Mouse (Mus musculus) myocyte (in vitro differentiated cells): ENCODE data around the gene Fktn.

Experiments used
- CEBPB ChIP-seq: IDR thresholded peaks from 2 replicates; pipeline ENCODE4 v1.6.1; 2011; ENCODE audit warnings: mild to moderate bottlenecking, moderate library complexity; ENCODE audit not compliant: poor library complexity, insufficient read depth, severe bottlenecking
- E2F4 ChIP-seq: IDR thresholded peaks from one replicate; pipeline ENCODE4 v1.6.1; 2011; ENCODE audit warnings: mild to moderate bottlenecking, control low read depth, moderate library complexity; ENCODE audit not compliant: insufficient read depth
- MAX ChIP-seq: IDR thresholded peaks from one replicate; pipeline ENCODE4 v1.6.1; 2011; ENCODE audit warnings: low read depth, mild to moderate bottlenecking, control low read depth
- MYOD1 ChIP-seq, 3 experiments: IDR thresholded peaks; one replicate each; pipeline ENCODE4 v1.6.1; 2011; ENCODE audit warnings: control low read depth in 2 of 3, low read depth in 2 of 3, mild to moderate bottlenecking in 2 of 3, moderate library complexity in 1 of 3; ENCODE audit not compliant: insufficient read length in 2 of 3, control insufficient read depth in 1 of 3
- MYOG ChIP-seq, 3 experiments: IDR thresholded peaks; one replicate each; pipeline ENCODE4 v1.6.1; 2011; ENCODE audit warnings: control low read depth in 2 of 3, low read depth in 2 of 3, mild to moderate bottlenecking in 2 of 3; ENCODE audit not compliant: insufficient read length in 2 of 3, control insufficient read depth in 1 of 3, insufficient read depth in 1 of 3
- POLR2A ChIP-seq: IDR thresholded peaks from one replicate; pipeline ENCODE4 v1.6.1; 2011; ENCODE audit warnings: low read depth, mild to moderate bottlenecking, control low read depth, moderate library complexity; ENCODE audit not compliant: insufficient read length
- POLR2AphosphoS2 ChIP-seq: IDR thresholded peaks from one replicate; pipeline ENCODE4 v1.6.1; 2011; ENCODE audit warnings: low read depth, control low read depth; ENCODE audit not compliant: insufficient read length
- REST ChIP-seq: IDR thresholded peaks from one replicate; pipeline ENCODE4 v1.6.1; 2011; ENCODE audit warnings: mild to moderate bottlenecking, control low read depth, moderate library complexity; ENCODE audit not compliant: insufficient read depth, insufficient read length
- TCF12 ChIP-seq: IDR thresholded peaks from one replicate; pipeline ENCODE4 v1.6.1; 2011; ENCODE audit warnings: mild to moderate bottlenecking, control low read depth; ENCODE audit not compliant: poor library complexity, insufficient read depth, severe bottlenecking
- TCF3 ChIP-seq: IDR thresholded peaks from one replicate; pipeline ENCODE4 v1.6.1; 2011; ENCODE audit warnings: low read depth, control low read depth; ENCODE audit not compliant: insufficient read length
- USF1 ChIP-seq: IDR thresholded peaks from one replicate; pipeline ENCODE4 v1.6.1; 2011; ENCODE audit warnings: low read depth, mild to moderate bottlenecking, control low read depth, moderate library complexity

DNA sequence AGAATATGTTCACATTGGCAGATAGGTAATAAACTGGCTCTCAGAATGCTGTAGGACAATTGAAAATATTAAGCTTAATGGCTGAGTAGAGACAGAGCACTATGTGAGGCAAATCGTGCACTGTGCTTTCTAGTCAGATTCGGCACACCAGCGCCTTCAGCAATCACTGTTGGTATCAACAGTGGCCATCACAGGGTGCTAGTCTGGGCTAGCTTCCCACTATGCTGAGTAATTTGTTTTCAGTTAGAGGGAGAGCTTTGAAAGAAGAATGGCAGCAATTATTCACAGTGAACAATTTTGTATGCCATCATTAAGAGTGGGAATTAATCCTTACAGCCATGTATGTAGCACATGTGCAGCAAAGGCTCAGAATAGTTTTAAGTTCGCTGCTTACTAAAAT lies 8.7 kb downstream of the Fktn start:
- TF ChIP-seq POLR2A = no peak
- no peak for TF ChIP-seq E2F4
- no peak for TF ChIP-seq MAX
- no peak for TF ChIP-seq CEBPB
- TF ChIP-seq MYOD1 (IDR thresholded peaks at IDR 0.05; ENCODE audit: control insufficient read depth in 1 of 3, insufficient read length in 2 of 3, low read depth in 2 of 3) = no peak
- TF ChIP-seq USF1 = no peak
- no peak for TF ChIP-seq MYOG (IDR thresholded peaks at IDR 0.05; ENCODE audit: control insufficient read depth in 1 of 3, insufficient read depth in 1 of 3, insufficient read length in 2 of 3, low read depth in 2 of 3)
- no peak for TF ChIP-seq REST
- TF ChIP-seq POLR2AphosphoS2 = no peak
- no peak for TF ChIP-seq TCF3
- TF ChIP-seq TCF12 = no peak
